Mouse (Mus musculus): ENCODE measurements around the gene Knop1.

- TF ChIP-seq E2F4 (IDR thresholded peaks at IDR 0.05; ENCODE audit: insufficient replicate concordance, low read depth, low read length) (no peak), RAD21 (IDR thresholded peaks at IDR 0.05; ENCODE audit: low read depth, low read length) (no peak), POLR2A (IDR thresholded peaks at IDR 0.05; ENCODE audit: low read depth, low read length) (no peak), USF2 (conservative IDR thresholded peaks at IDR 0.05; ENCODE audit: low read depth, low read length) (no peak), CHD2 (IDR thresholded peaks at IDR 0.05; ENCODE audit: low read length) (no peak), CHD1 (IDR thresholded peaks at IDR 0.05; ENCODE audit: low read depth, low read length) (no peak), CTCF (conservative IDR thresholded peaks at IDR 0.05 in 1 of 2, IDR thresholded peaks at IDR 0.05 in 1 of 2; ENCODE audit: low read depth in 2 of 2, low read length in 2 of 2) (no peak), ZNF384 (IDR thresholded peaks at IDR 0.05; ENCODE audit: low read depth, low read length) (no peak), TCF12 (IDR thresholded peaks at IDR 0.05; ENCODE audit: low read depth, low read length) (no peak), MXI1 (IDR thresholded peaks at IDR 0.05; ENCODE audit: low read depth, low read length) (no peak)
These were observed 48.5 kb upstream of the Knop1 start for GRCm38 (mm10) chr7:118904530-118904929.
